Mouse (Mus musculus) right cerebral cortex, adult 18-20 months (tissue): ENCODE measurements at regions not wholly inside any gene's neighbourhood (a gene's known extent, or its start where the extent isn't known, plus 50 kb on each side); places are given as distances from the start of the nearest gene placed in this dataset.

Experiments
- DNase-seq: peaks from one replicate; pipeline ENCODE4 v3.0.0; 2022; ENCODE audit warnings: mixed read lengths

DNA sequence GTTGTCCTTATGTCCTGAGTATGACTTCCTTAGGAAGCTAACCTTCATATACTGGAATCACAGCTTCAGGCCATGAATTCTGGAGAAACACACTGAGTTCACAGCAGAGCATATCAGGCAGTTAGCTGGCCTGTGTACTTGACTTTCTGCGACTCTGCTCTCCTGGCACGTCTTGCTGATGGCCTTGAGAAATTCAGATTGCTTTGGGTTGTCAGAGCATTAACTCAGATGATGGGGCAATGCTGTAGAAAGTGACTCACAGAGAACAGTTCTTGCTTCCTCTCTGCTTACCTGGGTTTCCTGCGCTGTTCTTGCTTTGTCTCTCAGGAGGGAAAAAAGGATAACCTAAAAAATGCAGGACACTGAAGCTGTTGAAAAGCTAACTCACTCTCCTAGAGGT, 187.3 kb downstream of the Usp46 start:
- no peak for DNase-seq

DNA sequence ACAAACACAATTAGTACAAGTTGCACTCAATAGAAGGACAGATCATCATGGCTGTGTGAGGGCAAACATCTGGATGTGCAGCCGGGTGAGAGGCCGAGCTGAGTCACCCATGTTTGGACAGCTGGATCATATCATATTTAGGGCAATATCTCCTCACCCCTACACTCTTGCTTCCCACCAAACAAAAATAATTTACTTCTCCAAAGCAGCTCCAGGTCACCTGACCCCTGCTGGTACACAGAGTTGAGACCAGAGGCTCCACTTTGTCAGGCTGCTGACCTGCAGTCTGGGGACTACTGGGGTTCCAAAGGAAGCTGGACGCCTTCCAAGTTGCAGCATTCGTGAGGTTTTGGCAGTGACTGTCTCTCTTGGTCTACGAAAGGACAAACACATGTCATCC, 186.3 kb downstream of the Usp46 start:
- no peak for DNase-seq

DNA sequence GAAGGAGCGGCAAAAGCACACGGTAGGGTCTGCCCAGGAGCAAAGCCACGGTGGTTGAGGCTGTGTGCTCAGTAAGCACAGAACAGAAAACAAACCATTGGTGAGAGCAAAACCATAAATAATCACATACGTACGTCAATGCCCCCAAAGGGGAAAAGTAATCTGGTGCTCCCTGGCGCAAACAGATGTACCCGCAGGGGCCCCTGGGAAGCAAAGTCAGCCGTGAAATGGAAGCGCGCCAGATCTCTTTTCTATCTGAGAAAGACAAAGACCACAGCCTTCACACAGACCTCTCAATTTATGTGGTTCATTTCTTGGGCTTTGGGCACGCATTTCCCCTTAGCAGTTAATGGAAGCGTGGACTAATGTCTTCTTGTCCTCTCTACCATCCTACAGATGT, 183.2 kb downstream of the Usp46 start:
- DNase-seq = no peak

DNA sequence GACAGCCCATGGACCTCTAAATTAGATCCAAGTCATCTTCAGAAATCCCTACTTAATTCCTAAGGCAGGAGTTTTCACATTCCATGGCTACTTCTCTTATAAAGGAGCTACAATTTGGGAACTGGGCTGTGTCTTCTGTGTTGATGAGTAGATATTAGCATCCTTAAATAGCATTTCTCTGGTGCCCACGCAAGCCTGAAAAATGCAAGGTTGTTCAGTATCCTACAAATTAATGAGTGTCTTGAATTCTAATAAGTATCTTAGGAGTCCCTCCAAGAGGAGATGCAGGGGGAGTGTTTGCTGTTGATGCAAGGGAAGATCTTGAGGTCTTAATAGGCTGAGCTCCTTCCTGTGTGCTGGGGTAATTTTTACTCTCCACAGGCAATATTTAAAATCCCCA, 182.5 kb downstream of the Usp46 start:
- DNase-seq = no peak

DNA sequence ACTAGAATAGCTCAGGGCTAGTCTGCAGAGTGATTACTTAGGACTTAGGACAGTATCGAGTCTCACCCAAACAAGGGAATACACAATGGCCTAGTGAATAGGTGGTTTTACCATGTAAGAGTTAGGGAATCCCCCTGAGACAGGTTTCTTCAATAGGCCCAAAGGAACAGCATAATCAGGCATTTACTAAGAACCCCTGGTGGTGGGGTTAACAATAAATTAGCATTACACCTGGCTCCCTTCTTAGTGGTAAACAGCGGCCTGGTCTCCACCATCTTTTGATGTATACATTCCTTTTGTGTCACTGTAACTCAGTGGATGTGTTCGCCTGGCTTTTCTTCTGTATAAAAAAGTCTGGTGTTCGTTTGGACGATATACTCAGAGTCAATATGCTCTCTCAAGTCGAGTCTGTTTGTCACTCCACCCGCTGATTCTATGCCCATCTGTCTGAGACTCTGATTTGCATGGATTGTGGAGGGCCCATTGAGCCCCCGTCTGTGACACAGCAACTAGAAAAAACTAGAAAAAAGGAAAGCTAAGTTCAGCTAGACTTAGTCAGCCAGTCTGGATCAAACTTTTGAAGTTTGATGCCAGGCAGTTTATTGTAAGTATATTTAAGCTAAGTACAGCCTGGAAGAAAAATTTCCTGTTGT, 180.8 kb downstream of the Usp46 start:
- no peak for DNase-seq

DNA sequence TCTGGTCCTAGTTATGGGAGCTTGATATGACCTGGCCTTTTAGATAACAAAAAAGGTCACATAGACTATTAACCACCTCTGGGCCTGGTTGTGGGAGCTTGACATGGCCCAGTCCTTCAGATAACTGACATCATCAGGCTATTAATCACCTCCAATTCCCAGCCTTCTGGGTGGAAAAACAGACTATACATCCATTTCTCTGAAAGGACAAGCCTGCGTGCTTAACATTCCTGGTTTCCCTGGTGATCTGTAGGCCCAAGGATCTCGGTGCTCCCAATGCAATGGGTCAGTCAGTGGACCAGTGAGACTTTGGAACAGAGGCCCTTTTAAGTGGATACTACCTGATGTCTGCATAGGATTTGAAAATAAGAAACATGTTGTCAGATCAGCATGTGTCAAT, 179.8 kb downstream of the Usp46 start:
- no peak for DNase-seq

DNA sequence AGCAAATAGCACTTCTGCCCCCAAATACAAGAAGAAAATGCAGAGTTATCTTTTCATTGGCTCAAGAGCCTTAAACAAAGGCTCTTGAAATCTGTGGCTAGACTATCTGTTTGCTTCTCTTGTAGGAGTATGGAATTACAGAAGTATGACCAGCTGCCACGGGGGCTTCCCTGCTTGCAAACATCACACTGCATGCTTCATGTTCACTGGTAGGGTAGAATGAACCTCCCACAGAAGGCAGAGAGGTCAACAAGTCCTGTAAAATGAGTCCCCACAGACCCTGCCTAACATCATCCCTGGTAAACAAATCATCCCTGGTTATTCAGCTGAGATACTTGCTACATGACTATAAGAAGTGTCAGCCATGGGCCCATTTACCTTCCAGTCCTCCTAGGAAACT, 178.9 kb downstream of the Usp46 start:
- DNase-seq = no peak

DNA sequence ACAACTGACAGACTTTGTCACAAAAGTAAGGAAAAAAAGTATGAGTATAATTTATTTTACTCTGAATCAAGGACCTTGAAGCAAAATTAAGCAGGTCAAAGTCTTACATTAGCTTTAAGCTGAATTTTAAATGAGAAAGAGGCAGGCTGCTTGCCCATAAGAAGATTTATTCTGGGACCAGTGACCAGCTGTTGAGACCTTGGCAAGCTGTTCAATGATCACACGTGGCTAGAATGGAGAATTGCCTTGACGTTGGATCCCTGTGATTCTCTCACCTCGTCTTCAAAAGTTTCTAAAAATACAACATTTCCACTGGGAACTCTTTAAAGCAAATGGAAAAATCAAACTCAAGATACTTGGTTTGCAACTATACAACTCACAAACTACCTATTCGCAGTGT, 177.3 kb downstream of the Usp46 start:
- peak; percentile 19 for DNase-seq

DNA sequence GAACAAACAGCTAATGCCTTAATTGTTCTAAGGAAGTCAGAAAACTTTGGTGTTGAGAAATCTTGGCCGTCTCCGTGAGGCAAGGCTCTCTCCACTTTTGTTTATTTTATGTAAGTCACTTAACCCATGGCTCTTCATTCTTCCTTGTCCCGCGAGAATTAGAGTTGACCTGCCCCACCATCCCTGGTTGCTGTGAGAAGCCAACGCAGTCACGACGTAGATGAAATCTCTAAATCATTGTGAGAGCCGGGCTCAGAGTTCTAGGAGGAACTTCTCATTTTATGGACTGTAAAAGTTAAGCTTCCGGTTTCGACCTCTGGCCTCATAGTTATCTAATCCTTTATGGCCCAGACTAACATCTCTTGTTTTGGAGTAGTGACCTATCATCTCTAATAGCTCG, 176.6 kb downstream of the Usp46 start:
- DNase-seq = no peak

DNA sequence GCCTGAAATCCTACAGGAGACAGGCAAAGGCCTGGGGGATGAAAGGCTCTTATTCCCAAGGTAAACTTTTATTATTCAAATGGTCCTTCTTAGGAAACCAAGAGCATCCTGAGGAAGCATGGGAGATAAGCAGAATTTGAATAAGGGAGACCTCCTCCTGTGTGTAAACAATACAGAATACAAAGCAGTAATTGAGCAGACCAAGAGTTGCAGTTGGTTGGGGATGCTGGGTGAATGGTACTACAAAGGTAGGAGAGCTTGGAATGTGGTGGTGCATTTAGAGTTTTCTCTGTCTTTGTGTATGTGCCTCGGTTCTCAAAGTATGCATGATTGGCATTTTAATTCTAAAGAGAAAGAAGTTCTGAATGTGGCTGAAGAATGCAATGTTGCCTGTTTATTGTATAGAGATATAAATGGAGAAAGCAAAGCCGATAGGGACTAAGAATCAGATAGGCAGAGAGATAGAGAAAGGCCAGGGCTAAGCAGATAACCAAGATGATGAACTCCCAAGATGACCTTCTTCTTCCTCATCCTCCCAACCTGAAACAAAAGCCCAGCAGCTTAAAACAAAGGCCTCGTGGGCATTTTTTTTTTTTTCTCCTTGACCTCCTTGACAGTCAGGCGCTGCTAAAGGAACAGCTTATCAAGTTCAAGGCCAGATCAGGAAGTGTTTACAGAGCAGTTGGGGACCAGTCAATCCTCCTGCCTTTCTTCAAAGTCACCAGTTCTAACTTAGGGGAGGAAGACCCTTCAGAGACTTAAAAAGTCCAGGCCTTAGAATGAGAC, 175.6 kb downstream of the Usp46 start:
- DNase-seq = no peak

DNA sequence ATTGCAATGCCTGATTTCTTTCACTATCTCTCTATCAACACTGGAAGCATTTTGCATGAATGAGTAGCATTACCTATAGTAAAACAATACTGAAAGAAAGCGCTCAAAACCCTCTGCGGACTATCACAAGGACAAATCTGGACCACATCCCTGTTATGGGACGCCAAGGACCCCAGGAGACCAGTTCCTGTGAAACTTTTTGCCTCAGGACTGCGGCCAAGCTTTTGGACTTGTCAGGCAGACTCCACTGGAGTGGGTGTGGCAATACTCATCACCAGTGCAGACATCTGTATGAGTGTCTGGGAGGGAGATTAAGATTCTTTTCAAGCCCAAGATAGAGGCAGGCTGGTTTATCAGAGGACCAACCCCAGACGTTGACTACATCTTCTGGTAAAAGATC, 173.0 kb downstream of the Usp46 start:
- no peak for DNase-seq

DNA sequence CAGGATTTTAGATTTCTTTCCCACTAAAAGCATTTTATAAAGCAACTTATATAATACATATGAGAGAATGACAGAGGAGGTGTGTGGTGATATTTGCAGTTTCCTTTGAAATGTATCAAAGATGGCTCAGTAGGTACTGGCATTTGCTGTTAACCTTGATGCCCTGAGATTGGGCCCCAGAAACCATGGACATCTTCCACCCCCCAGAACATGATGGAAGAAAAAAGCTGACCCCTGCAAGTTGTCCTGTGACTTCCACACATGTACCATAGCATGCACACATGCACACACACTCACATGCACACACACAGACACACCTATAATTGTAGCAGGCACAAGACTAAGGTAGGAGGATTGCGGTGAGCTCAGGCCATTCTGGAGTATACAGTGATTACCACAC, 171.4 kb downstream of the Usp46 start:
- DNase-seq = no peak

DNA sequence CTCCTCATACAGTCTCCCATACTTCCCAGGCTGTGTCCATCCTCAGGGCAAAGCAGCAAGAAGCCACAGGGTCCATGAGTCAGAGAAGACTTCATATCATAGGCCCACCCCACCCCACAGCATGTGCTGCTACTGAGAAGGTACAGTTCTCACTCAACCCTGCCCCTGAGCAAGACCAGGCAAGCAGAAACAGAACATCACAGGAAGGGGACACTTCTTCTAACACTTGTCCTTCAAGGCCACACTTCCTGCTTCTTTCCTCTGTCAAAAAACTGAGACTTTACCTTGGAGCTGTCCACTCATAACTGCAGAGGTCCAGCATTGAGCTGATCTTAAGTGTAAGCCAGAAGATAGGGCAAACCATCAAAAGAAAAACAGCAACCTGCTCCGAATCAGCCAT, 166.6 kb downstream of the Usp46 start:
- DNase-seq = no peak

DNA sequence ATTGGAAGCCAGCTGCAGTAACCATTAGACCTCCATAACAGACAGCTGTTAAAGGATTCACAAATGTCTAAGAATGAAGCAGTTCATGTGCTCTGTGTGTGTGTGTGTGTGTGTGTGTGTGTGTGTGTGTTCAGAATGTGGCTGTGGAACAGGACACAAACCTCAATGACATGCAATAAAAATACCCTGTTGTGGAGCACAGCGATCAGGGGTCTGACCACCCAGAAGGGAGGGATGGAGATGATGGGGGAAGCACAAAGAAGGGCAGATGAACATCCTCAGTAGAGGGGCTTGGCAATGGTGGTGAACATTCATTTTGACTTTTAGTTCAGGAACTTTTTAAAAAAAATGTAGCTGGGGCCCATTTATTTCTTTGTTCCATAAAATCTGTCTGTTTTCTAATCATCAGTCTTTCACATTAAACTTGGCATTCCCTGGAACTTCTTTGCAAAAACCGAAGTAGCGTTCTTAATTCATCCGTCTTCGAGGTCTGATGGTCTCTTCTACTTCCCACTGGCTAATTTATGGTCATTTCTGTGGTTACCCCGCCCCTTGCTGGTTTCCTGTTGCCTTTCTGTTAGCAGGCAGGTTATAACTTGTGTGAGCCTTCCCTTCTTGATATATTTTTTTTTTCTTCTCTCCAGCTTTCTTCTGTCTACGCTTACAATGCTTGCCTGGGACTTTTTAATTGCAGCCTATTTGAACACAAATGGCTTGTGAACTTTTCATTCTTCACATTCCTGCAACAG, 165.6 kb downstream of the Usp46 start:
- DNase-seq = no peak

DNA sequence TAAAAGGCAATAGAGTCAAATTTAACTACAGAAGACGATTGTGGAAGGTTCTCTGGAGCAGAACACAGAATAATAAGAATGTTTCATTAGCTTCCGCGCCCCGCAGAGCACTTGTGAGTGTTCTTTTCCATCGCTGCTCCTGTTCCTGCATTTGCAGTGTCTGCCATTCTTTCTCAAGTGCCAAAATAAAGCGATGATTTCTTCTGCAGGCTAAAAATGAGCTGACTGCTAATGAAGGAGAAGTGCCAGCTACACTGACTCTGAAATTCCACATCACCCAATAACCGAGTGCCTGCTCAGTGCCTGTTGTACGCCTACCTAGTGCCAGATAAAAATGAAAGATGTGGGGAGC, 165.0 kb downstream of the Usp46 start:
- DNase-seq = peak; percentile 56

DNA sequence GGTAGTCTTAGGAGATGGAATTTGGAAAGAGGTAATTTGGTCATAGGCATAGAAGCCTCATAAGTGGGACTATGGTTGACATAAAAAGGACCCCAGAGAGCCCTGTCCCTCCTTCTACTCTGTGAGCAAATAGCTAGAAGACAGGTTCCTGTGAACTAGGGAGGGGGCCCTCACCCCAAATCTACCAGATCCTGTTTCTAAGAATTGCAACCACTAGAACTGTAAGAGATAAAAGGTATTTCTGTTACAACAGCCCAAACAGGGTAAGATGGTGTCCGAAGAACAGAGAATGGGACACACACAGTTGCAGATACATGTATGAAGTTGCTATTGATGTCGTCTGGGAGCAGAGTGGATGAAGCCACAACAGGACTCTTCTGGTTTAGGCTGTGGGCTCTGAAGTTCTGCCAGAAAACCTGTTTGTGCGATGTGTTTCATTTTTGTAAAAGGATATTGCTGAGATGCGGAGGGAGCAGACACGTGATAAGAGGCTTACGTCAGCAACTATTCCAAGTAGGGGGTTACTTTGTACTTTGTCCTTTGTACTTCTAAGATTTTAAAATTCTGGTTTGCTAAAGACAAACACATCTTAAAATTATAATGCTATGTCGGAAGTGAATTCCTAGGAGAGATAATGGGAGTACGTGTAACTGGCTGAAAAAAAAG, 164.0 kb downstream of the Usp46 start:
- DNase-seq = no peak

DNA sequence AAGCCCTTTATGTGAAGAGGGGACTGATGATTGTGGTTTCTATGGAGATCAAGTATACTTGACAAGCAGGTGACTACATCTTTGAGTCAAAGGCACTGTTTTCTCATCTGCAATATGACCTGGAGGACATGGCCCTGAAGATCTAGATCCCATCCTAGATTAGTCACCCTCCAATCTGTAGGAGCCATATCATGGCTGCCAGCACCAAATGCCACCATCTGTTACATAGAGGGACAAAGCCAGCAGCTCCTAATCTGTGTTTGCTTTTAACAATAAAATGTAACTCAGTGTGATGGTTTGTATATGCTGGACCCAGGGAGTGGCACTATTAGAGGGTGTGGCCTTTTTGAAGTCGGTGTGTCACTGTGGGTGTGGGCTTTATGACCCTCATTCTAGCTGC, 156.1 kb downstream of the Usp46 start:
- DNase-seq = no peak

DNA sequence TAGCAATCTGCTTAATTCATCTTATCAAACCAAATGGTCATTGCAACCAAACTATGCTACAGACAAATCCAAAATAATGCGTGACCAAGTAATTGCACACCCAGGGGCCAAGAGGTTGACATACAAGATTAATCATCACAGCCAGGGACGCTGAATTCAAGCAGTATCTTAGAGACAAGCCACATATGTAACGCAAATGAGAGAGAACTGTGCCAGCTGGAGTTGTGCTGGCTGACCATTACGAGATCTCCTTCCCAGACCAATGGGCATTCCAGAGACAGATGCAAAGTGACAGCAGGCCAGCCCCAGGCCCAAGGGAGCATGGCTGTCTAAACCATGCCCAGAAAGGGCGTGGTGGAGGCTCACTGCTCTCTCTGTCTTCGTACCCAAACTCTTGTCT, 155.1 kb downstream of the Usp46 start:
- no peak for DNase-seq

DNA sequence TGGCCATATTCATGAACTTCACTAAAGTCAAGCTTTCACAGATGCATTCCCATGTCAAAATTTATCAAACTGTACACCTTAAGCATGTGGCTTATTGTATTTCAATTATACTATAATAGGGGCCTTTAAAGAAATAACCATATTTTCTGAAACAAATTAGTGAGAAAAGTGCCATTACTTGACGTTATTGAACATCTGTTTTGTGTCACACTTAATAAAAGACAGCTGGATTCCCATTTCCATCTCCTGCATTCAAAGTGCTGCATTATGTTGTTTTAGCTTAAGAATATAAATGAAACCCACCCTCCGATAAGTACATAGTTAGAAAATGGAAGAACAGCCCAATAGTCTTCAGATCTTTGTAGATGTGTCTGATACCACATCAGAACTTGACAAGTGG, 150.2 kb downstream of the Usp46 start:
- no peak for DNase-seq

DNA sequence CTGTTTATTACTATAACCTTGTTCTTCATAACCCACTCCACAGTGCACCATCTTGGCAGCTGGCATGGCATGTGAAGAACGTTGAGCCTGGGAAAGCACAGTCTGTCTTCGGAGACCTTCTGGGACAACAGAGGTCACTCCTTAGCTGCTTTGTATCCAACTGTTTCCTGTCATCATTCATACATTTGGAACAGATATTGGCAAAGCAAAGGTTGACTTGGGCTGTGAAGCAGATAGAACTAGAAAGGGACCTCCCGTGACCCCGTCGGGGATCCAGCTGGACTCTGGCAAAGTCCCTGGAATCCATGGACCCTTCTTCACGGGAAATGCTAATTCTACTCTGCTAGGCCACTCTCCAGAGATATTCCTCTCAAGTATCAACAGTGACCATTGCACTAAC, 148.3 kb downstream of the Usp46 start:
- DNase-seq = no peak

DNA sequence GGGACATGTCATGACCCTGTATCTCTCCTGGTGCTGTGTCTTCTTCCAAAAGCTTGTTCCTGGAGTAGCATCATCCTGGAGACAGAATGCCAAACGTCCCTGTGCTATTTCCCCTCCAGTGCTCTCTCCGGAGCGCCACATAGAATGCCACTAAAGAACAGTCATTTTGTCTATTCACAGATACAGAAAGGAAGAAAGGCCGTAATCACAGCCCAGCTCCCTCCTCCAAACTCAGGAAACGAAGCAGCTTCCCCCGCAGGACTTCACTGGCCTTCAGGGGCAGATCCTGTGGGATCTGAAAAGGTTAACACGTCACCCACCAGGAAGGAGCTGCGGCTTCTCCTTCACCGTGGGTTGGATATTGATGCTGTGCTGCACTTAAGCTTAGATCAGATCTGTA, 140.7 kb downstream of the Usp46 start:
- DNase-seq = no peak

DNA sequence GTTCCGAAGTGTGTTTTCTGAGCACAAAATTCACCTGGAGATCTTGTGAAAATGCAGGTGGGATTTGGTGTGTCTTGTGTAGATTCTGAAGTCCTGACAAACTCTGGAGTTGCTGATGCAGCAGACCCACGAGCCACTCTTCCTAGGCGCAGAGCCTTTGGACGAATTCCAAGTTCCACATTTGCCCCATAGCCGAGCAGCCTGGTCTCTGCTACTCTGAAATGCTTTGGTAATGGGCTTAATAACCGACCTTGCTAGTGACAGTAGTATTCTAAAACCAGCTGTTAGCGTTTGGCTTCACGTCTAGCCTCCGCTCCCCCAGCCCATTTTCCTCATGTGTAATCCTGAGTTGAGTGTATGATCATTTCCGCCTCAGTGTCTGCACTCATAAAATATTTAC, 139.5 kb downstream of the Usp46 start:
- no peak for DNase-seq

DNA sequence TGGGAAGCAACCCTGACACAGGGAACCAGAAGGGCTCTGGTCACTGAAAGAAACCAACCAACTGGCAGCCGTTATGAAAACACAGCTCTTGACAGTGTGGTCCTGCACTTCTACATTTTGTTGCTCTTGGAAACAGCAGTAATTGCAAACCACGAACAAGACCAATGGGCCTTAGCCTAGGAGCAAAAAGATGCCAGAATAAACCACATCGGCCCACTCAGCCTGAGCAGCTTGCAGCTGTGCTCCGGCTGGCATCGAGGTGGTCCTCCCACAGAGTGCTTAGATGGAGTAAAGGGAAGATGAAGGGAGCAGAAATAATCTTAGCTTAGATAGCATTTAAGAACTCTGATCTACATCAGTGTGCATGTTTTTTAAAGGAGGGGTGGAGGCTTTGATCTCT, 138.0 kb downstream of the Usp46 start:
- DNase-seq = peak; percentile 69

DNA sequence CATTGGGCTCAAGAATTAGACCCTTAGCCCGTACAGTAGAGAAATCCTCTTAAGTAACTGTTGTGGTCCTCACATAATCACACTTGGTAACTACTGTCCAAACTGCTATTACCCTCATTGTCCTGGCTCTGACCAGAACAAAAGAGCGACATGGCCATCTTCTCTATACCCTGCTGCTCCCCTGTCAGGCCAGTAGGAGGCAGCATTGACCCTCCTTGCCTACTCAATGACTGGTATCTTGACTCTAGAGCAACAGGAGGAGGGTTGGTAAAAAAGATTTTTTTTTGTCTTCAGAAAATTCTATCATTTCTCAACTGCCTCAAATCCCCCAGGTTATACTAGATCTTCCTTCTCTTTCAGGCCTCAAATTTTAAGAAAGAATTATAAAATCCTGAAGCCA, 130.4 kb downstream of the Usp46 start:
- DNase-seq = peak; percentile 28
